Mouse (Mus musculus) ES-Bruce4 (cell line): ENCODE results near the gene Oma1. TPM values are rescaled to one million over a fixed set of nuclear protein-coding genes. Genes with fewer than 3 reads are reported as not detected.
A peak's percentile ranks its signal among the peaks of the same experiment; 100 is the strongest.

Source experiments
- H3K27ac ChIP-seq: 2 replicates; pipeline ENCODE4 v1.5.1; 2012; ENCODE audit warnings: low read length, inconsistent platforms; ENCODE audit not compliant: insufficient read depth
- H3K27me3 ChIP-seq: 2 replicates; pipeline ENCODE4 v1.6.1; 2012; ENCODE audit warnings: mild to moderate bottlenecking, low read length, inconsistent platforms; ENCODE audit not compliant: control insufficient read depth, poor library complexity, insufficient read depth, severe bottlenecking
- H3K36me3 ChIP-seq: 2 replicates; pipeline ENCODE4 v1.6.1; 2012; ENCODE audit warnings: inconsistent platforms, mild to moderate bottlenecking, low read length, moderate library complexity; ENCODE audit not compliant: control insufficient read depth, poor library complexity, insufficient read depth, severe bottlenecking
- H3K4me1 ChIP-seq: one replicate; pipeline ENCODE4 v1.8.1; 2011; ENCODE audit warnings: low read length; ENCODE audit not compliant: control insufficient read depth, insufficient read depth
- H3K4me3 ChIP-seq: 2 replicates; pipeline ENCODE4 v1.5.1; 2011; ENCODE audit warnings: low read depth, mild to moderate bottlenecking, low read length
- H3K9ac ChIP-seq: 2 replicates; pipeline ENCODE4 v1.6.1; 2012; ENCODE audit warnings: low read depth, mild to moderate bottlenecking, inconsistent platforms; ENCODE audit not compliant: poor library complexity, severe bottlenecking
- H3K9me3 ChIP-seq: replicated peaks from 2 replicates; pipeline ENCODE4 v1.6.1; 2012; ENCODE audit warnings: mild to moderate bottlenecking, low read length, inconsistent platforms; ENCODE audit not compliant: control insufficient read depth, poor library complexity, insufficient read depth, severe bottlenecking
- CTCF ChIP-seq: IDR thresholded peaks from one replicate; pipeline ENCODE4 v1.8.1; 2011; ENCODE audit warnings: low read depth, low read length
- EP300 ChIP-seq: IDR thresholded peaks from 2 replicates; pipeline ENCODE4 v1.6.1; 2011; ENCODE audit warnings: low read depth, low read length; ENCODE audit not compliant: insufficient read depth
- POLR2A ChIP-seq: IDR thresholded peaks from one replicate; pipeline ENCODE4 v1.8.1; 2011; ENCODE audit warnings: low read length; ENCODE audit not compliant: insufficient read depth
- polyA plus RNA-seq: library from polyadenylated mRNA; stranded (reverse); fragments of >200 nt; gene quantifications from 2 replicates; pipeline ENCODE4 v1.2.4, GENCODE M21; 2011; ENCODE audit warnings: low read depth; ENCODE audit not compliant: missing spikeins, insufficient read depth, insufficient read length

Gene Oma1
- polyA plus RNA-seq, 1 experiment: 18.0 TPM

DNA sequence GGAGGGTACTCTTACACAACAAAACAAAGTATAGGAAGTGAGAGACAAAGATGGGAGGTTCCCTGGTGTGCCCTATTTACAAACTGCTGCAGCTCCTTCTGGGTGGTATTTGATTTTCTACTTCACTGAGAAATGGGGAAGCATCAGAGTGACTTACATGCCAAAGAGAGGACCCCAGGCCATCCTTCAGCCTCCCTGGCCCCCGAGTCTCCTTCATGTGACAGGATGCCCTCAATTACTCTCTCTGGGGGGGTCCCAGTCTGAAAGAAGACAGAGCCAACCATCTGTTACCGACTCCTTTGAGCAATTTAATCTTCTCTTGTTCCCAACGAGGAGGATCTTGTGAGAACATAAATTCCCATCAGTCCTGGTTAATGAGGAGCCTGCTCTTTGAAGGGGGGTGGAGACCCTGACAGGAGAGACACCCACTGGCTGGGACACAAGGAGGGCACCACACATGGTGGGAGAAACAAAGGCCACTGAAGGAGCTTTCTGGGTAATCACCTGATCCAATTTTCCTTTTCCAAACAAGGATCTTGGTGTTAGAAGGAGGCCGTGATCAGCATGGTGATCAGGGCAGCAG lies 96.7 kb downstream of the Oma1 start:
- TF ChIP-seq EP300: no peak
- no peak for TF ChIP-seq CTCF
- TF ChIP-seq POLR2A: no peak
- Histone ChIP-seq H3K9ac (no peak overlapping the region), H3K27me3 (no peaks in the 10 kb centered on the region), H3K36me3 (no peaks in the 10 kb centered on the region), H3K9me3 (no peaks in the 10 kb centered on the region; the same call in 1 of the 2 replicates), H3K4me1 (no peaks in the 10 kb centered on the region), H3K27ac (0 out of 2 replicates have a peak overlapping the region, but pooled peaks have one; percentile 19), H3K4me3 (no peak overlapping the region)

Other genes with a start within 250 kb of the Oma1 start
- gene Mier1, start 199.4 kb upstream of the Oma1 start, polyA plus RNA-seq: 77.2 and 85.0 TPM in 2 replicates
- 1.8 and 1.9 TPM in 2 replicates for gene Wdr78, start 199.3 kb upstream of the Oma1 start, polyA plus RNA-seq
- gene Slc35d1, start 98.6 kb upstream of the Oma1 start, polyA plus RNA-seq: 14.1 and 15.0 TPM in 2 replicates
- gene 4921539E11Rik, start 22.9 kb upstream of the Oma1 start, polyA plus RNA-seq: not detected in 2 replicates